Mouse (Mus musculus) midbrain, embryonic 12.5 days (tissue): Measurements from ENCODE around the gene Gm10775. TPM values are rescaled to one million over a fixed set of nuclear protein-coding genes. Genes with fewer than 3 reads are reported as not detected.

Source experiments
- ATAC-seq: fragments of 200-750 bp; cut with Nextera tagmentation; 2 replicates; pipeline ENCODE4 v1.8.0; 2017; ENCODE audit warnings: low read depth, moderate TSS enrichment, moderate library complexity; ENCODE audit not compliant: low FRiP score
- H3K27ac ChIP-seq: fragments of 300-500 bp; sonication (generic); replicated peaks from 2 replicates; pipeline ENCODE4 v1.5.1; 2016; ENCODE audit warnings: mild to moderate bottlenecking
- H3K27me3 ChIP-seq: fragments of 300-500 bp; sonication (generic); 2 replicates; pipeline ENCODE4 v1.6.1; 2016; ENCODE audit warnings: mild to moderate bottlenecking
- H3K36me3 ChIP-seq: fragments of 300-500 bp; sonication (generic); 2 replicates; pipeline ENCODE4 v1.6.1; 2016
- H3K4me1 ChIP-seq: fragments of 300-500 bp; sonication (generic); 2 replicates; pipeline ENCODE4 v1.6.1; 2016
- H3K4me2 ChIP-seq: fragments of 300-500 bp; sonication (generic); replicated peaks from 2 replicates; pipeline ENCODE4 v1.6.1; 2016; ENCODE audit warnings: mild to moderate bottlenecking, moderate library complexity
- H3K4me3 ChIP-seq: fragments of 300-500 bp; sonication (generic); 2 replicates; pipeline ENCODE4 v1.5.1; 2016; ENCODE audit warnings: mild to moderate bottlenecking
- H3K9ac ChIP-seq: fragments of 300-500 bp; sonication (generic); replicated peaks from 2 replicates; pipeline ENCODE4 v1.6.1; 2016; ENCODE audit warnings: mild to moderate bottlenecking, moderate library complexity
- H3K9me3 ChIP-seq: fragments of 300-500 bp; sonication (generic); 2 replicates; pipeline ENCODE4 v1.6.1; 2016; ENCODE audit warnings: mild to moderate bottlenecking
- WGBS: fragments of 180-500 bp; shearing (Covaris S2); methylation state at CpG from one replicate; pipeline ENCODE4 v1.1.7; 2016; 5-methylcytosine and 5-hydroxymethylcytosine counted together
- polyA plus RNA-seq: library from polyadenylated mRNA; unstranded; fragments of >200 nt; fragmentation: Nextera tagmentation; extraction: Ambion mirVana; gene quantifications from 2 replicates; pipeline ENCODE4 v1.2.1, GENCODE M21; 2016

Gm10775 gene
- polyA plus RNA-seq, 1 experiment from 2014 or later, result not detected

DNA sequence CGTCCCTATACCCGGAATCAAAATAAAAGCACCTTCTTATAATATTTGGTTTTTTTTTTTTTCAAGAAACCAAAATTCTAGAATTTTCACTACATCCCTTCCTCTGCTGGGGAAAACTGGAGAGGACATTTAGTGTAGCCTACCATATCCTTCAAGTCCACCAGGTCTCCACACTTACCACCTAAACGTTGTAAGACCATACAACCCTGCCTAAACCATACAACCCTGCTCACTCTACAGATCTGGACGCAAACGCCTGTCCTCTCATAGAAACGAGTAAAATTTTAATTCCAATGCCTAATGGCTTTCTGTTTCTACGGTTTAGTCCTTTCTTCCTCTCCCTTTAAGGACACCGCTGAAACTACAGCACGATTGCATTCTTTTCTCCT is 18.6 kb downstream of the Gm10775 start:
- peaks cover 47% of the 10 kb centered on the region for H3K36me3 ChIP-seq

DNA sequence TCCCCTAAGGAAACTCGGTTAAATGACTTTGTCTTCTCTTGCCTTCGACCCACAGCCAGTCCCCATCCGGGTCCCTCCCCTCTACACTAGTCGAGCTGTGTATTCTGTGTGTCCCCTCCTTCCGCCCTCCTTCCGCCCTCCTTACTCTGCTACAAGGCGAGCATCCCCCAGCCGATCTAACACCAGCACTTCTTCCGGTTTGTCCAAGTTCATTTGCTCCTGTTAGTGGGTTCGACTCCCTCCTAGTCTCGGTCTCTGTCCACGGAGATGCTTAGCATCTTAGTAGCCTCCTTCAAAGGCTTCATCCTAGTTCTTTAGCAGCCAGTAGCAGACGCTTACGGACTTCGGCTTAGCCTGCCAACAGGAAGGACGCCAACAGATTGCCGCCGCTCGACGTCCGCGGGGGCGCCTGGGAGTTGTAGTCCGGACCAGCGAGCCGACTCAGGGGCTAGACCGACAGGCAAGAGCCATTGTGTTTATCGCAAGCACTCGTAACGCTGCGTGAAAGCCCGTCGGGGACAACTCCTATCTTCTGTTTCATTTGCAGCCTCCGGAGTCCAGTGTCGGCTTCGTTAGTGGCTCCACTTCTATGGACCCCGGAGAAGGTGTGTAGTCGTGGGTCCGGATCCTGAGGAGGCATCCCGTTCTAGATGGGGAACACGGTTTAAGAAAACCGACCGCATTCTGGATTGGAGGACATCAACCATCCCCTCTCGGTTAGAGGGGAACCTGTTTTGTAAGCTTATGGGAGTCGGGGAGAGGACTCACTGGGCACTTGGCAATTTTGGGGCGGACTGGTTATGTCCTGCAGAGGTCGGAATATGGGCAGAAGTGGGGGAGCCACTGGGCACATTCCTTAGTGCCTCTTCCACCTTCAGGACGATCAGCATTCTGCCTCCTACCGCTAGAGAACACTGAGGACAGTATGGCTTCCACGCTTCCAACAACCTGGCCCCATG is 19.3 kb downstream of the Gm10775 start, which contains the start of gene Zfp369:
Zfp369 (plus strand) TSS at position 432 of the 959 bp plus-strand sequence.
- H3K27me3 ChIP-seq, result no peaks in the 10 kb centered on the region
- H3K9me3 ChIP-seq, result peaks cover 40% of the 10 kb centered on the region
- peak within 1 kb of the TSS; percentile 67 for H3K4me3 ChIP-seq
- peak within 1 kb of the TSS; percentile 55 for H3K4me2 ChIP-seq
- under 1% methylated on average over 50 of the region's 50 CpGs for WGBS
- ATAC-seq, result peak; percentile 98
- peak within 1 kb of the TSS; percentile 78 for H3K27ac ChIP-seq
- no peaks in the 10 kb centered on the region for H3K4me1 ChIP-seq
- peaks cover 42% of the 10 kb centered on the region for H3K36me3 ChIP-seq
- H3K9ac ChIP-seq, result peak within 1 kb of the TSS; percentile 70

More for the DNA sequence above, 18.6 kb downstream of the Gm10775 start:
- H3K4me2 ChIP-seq, result peak overlapping the region; percentile 55
- 18% methylated on average over 9 of the region's 9 CpGs for WGBS
- no peaks in the 10 kb centered on the region for H3K27me3 ChIP-seq
- H3K9me3 ChIP-seq, result peaks cover 47% of the 10 kb centered on the region
- H3K4me3 ChIP-seq, result peak overlapping the region; percentile 67
- H3K9ac ChIP-seq, result peak overlapping the region; percentile 70
- H3K27ac ChIP-seq, result peak overlapping the region; percentile 78
- ATAC-seq, result peak; percentile 44
- H3K4me1 ChIP-seq, result no peaks in the 10 kb centered on the region

DNA sequence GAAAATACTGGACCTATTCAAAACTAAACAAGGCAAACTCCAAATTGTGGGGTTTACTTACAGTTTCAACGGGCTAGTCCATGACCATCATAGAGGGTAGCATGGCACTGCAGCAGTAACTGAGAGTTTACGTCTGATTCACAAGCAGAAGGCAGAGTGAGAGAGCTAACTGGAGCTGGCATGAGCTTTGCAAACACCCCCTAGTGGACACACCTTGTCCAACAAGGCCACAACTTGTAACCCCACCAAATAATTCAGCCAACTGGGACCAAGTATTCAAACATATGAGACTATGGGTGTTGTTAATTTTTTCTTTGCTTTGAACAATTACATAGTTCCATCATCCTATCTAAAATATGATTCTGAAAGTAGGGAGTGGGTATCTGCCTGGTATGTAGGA is 27.4 kb downstream of the Gm10775 start:
- no peak for ATAC-seq
- H3K27ac ChIP-seq, result no peak overlapping the region
- no peak overlapping the region for H3K4me3 ChIP-seq
- no peaks in the 10 kb centered on the region for H3K27me3 ChIP-seq
- peaks cover 60% of the 10 kb centered on the region for H3K9me3 ChIP-seq
- 85% methylated on average over 2 of the region's 2 CpGs for WGBS
- H3K4me2 ChIP-seq, result no peak overlapping the region
- no peak overlapping the region for H3K9ac ChIP-seq
- H3K36me3 ChIP-seq, result peaks cover 80% of the 10 kb centered on the region
- H3K4me1 ChIP-seq, result no peaks in the 10 kb centered on the region

DNA sequence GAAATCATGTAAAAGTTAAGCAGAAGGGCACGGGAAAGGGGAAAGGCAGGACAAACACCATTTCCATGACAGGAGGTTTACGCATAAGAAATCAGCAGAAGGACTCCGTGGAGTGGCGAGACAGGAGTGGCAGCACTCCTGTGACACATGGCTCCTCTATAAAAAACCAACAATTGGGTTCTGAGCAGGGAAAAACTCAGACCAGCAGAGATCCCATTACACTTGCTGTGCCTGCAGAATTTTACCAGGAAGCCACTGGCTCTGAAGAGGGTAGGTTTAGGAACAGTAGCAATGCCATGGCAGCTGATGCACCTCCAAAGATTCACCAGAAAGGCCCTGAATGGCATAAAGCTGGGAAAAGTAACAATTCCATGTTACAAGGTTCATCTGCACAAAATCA is 37.0 kb downstream of the Gm10775 start:
- H3K36me3 ChIP-seq, result peaks cover 66% of the 10 kb centered on the region
- peaks cover 69% of the 10 kb centered on the region for H3K9me3 ChIP-seq
- WGBS, result 98% methylated on average over 4 of the region's 4 CpGs
- H3K4me3 ChIP-seq, result no peak overlapping the region
- no peak for ATAC-seq
- no peak overlapping the region for H3K4me2 ChIP-seq
- H3K4me1 ChIP-seq, result no peaks in the 10 kb centered on the region
- no peaks in the 10 kb centered on the region for H3K27me3 ChIP-seq
- H3K27ac ChIP-seq, result no peak overlapping the region
- H3K9ac ChIP-seq, result no peak overlapping the region

Other genes with a start within 250 kb of the Gm10775 start
- not detected in 2 replicates for gene Spata31d1c, start 226.5 kb upstream of the Gm10775 start, polyA plus RNA-seq
- gene Prss47, start 206.8 kb upstream of the Gm10775 start, polyA plus RNA-seq, result not detected in 2 replicates
- gene Mfsd14b, start 146.6 kb upstream of the Gm10775 start, polyA plus RNA-seq, result 40.5 and 41.0 TPM in 2 replicates
- gene Olfr465-ps1, start 121.5 kb upstream of the Gm10775 start, polyA plus RNA-seq, result not detected in 2 replicates
- not detected in 2 replicates for gene Olfr466, start 109.3 kb upstream of the Gm10775 start, polyA plus RNA-seq
- gene Nlrp4f, start 53.6 kb upstream of the Gm10775 start, polyA plus RNA-seq, result 0.69 TPM in 1 of 2 replicates, not detected in the other
- 23.3 and 26.8 TPM in 2 replicates for gene Zfp369, start 19.3 kb downstream of the Gm10775 start, polyA plus RNA-seq